Mouse (Mus musculus): ENCODE data around the gene Fbxw8.

Gene Fbxw8

DNA sequence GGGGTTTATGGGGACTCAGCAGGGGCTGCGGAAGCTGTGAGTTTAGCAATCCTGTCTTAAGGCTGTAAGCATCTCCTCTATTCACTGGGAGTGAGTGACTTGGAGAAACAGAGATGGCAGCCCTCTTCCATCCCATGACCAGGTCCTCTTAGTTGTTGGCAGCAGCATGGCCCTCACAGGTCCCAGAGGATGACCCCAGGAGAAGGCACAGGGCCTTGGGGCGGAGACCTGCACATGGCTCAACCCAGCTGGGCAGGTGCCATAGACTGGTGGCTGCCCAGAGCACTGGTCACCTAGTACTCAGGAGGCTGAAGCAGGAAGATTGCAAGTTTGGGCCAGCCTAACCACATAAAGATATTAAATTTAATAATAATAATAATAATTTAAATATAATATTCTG is 139.6 kb downstream of the Fbxw8 start:
- no peak for DNase-seq (ENCODE audit: low spot score)

DNA sequence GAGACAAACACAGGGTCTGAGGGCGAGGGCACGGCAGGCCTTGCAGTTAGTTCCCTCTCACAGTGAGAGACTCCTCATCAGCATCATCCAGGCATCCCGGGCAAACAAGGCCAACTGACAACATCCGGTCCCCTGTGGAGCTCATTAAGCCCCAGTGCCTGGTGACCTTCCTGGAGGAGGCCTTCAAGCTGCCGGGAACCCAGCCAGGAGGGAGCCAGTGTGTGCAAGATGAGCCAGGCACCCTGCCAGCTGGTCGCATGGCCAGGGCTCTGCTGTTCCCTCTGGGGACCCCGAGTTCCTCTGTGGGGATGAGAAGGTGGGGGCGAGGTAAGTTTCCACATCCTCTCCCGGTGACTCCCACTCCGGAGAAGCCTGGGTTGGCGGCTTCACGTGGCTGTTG is 140.2 kb downstream of the Fbxw8 start:
- DNase-seq (ENCODE audit: low spot score), result no peak

All from urinary bladder, postnatal 10 days (tissue).